Mouse (Mus musculus): ENCODE measurements around the gene Lrwd1. TPM values are rescaled to one million over a fixed set of nuclear protein-coding genes. Genes with fewer than 3 reads are reported as not detected.
"Not testable (repeated sequence)": the region's sequence is repeated elsewhere in the genome, so short reads cannot be mapped to it uniquely, and the experiment has no call there.

Lrwd1 gene
- polyA plus RNA-seq, 1 experiment: 18.4 TPM

DNA sequence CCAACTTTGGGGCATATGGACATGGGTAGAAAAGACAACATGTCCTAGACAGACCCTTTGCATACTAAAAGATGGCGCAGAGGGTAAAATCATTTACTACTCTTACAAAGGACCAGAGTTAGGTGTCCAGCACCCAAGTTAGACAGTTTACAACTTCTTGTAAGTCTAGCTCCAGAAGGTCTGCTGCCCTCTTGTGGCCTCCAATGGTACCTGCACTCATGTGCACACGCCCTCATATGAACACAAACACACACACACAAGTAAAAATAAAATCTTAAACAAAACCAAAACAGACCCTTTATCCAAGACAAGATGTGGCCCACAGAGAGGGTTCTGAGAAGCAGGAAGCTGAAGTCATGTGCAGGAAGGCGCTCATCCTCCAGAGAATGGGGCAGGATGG is 32.2 kb upstream of the Lrwd1 start:
- no peak overlapping the region for H3K4me3 ChIP-seq (ENCODE audit: insufficient read depth, low read depth, low read length)
- H3K27ac ChIP-seq (ENCODE audit: insufficient read depth, low read depth, low read length): no peak overlapping the region
- WGBS: over 99% methylated on average over 3 of the region's 3 CpGs
- no peaks in the 10 kb centered on the region for H3K27me3 ChIP-seq (replicated peaks; ENCODE audit: control insufficient read depth, insufficient read depth, low read length)
- H3K4me1 ChIP-seq (ENCODE audit: control insufficient read depth, insufficient read depth, low read length): peaks cover 7% of the 10 kb centered on the region
- TF ChIP-seq POLR2A (IDR thresholded peaks at IDR 0.05; ENCODE audit: low read depth, low read length): no peak
- TF ChIP-seq CTCF (conservative IDR thresholded peaks at IDR 0.05; ENCODE audit: insufficient read depth, insufficient read length, low read depth, low read length): peak; percentile 30; the same call in 1 of the 2 replicates
- no peaks in the 10 kb centered on the region for H3K36me3 ChIP-seq (ENCODE audit: control insufficient read depth, insufficient read depth, low read length)
- DNase-seq: no peak

DNA sequence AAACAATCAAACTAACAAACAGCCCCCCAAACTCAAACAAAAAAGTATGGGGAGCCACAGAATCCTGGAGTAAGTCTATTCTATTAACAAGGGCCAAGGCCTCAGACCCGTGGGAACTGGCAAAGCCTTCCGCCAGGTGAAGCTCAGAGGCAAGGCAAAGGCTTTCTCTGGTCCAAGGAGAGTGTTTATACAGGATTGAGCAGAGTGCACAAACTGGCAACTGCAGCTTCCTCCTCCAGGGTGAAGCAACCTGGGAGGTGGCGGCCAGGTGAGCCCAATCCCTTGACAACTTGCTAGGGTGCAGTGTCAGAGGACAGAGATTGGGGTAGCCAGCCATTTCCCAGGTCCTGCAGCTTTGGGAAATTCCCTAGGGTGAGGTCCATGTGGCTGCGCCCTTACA is 31.4 kb upstream of the Lrwd1 start:
- TF ChIP-seq POLR2A (IDR thresholded peaks at IDR 0.05; ENCODE audit: low read depth, low read length) (no peak), CTCF (conservative IDR thresholded peaks at IDR 0.05; ENCODE audit: insufficient read depth, insufficient read length, low read depth, low read length) (no peak)

DNA sequence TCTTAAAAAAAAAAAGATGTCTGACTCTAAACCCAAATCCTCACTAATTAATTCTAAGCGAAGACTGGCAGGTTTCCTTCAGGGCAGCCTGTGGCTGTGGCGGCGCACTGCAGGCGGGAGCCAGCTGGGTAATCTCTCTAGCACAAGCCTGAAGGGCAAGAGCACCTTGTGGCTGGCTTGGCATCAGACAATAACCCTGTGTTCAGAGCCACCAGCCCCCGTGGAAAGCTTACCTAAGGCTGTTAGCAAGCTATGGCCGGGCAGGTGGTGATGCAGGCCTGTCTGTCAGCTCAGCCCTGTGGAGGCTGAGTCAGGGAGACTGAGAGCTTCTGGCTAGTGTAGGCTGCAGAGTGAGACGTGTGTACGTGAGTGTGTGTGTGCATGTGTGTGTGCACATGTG is 29.4 kb upstream of the Lrwd1 start:
- Histone ChIP-seq H3K27ac (ENCODE audit: insufficient read depth, low read depth, low read length) (no peak overlapping the region), H3K4me1 (ENCODE audit: control insufficient read depth, insufficient read depth, low read length) (no peaks in the 10 kb centered on the region)

More for the DNA sequence above, 31.4 kb upstream of the Lrwd1 start:
- DNase-seq: no peak
- Histone ChIP-seq H3K4me3 (ENCODE audit: insufficient read depth, low read depth, low read length) (no peak overlapping the region), H3K36me3 (ENCODE audit: control insufficient read depth, insufficient read depth, low read length) (no peaks in the 10 kb centered on the region), H3K4me1 (ENCODE audit: control insufficient read depth, insufficient read depth, low read length) (peaks cover 7% of the 10 kb centered on the region), H3K27ac (ENCODE audit: insufficient read depth, low read depth, low read length) (no peak overlapping the region), H3K27me3 (replicated peaks; ENCODE audit: control insufficient read depth, insufficient read depth, low read length) (no peaks in the 10 kb centered on the region)
- WGBS: 96% methylated on average over 4 of the region's 4 CpGs

DNA sequence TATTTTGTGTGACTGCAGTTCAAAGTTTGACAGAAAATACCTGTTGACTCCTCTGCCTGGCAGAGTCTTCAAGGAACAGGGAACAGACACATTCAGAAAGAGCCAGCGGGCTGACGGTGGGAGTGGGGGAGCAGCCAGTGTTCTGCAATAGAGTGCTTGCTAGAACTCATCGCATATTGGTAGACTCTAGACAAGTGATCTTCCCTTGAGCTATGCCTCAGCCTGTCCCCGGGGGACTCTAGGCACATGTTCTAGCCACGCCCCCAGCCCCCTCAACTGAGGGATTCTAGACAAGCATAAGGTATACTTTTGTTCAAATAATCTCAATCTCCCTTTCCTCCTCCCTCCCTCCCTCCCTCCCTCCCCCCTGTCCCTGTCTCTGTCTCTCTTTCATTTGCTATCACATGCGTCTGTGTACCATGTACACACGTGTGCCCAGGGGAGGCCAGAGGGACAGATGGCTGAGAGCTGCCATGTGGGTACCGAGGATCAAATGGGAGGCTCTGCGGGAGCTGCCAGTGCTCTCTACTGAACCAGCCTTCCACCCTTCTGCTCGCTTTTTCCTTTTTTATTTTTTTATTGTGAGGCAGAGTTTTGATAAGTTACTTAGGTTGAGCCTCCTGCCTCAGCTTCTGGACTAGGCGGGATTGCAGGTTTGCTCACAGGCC is 28.1 kb upstream of the Lrwd1 start:
- TF ChIP-seq POLR2A (IDR thresholded peaks at IDR 0.05; ENCODE audit: low read depth, low read length): no peak
- TF ChIP-seq CTCF (conservative IDR thresholded peaks at IDR 0.05; ENCODE audit: insufficient read depth, insufficient read length, low read depth, low read length): no peak
- H3K4me3 ChIP-seq (ENCODE audit: insufficient read depth, low read depth, low read length): no peak overlapping the region
- no peaks in the 10 kb centered on the region for H3K36me3 ChIP-seq (ENCODE audit: control insufficient read depth, insufficient read depth, low read length)
- DNase-seq: no peak
- WGBS: 89% methylated on average over 11 of the region's 11 CpGs
- no peak overlapping the region for H3K27ac ChIP-seq (ENCODE audit: insufficient read depth, low read depth, low read length)
- H3K27me3 ChIP-seq (replicated peaks; ENCODE audit: control insufficient read depth, insufficient read depth, low read length): no peaks in the 10 kb centered on the region
- H3K4me1 ChIP-seq (ENCODE audit: control insufficient read depth, insufficient read depth, low read length): no peaks in the 10 kb centered on the region

More for the DNA sequence above, 29.4 kb upstream of the Lrwd1 start:
- 82% methylated on average over 8 of the region's 8 CpGs for WGBS
- Histone ChIP-seq H3K36me3 (ENCODE audit: control insufficient read depth, insufficient read depth, low read length) (no peaks in the 10 kb centered on the region), H3K27me3 (replicated peaks; ENCODE audit: control insufficient read depth, insufficient read depth, low read length) (no peaks in the 10 kb centered on the region), H3K4me3 (ENCODE audit: insufficient read depth, low read depth, low read length) (no peak overlapping the region)
- no peak for DNase-seq
- TF ChIP-seq POLR2A (IDR thresholded peaks at IDR 0.05; ENCODE audit: low read depth, low read length): no peak
- no peak for TF ChIP-seq CTCF (conservative IDR thresholded peaks at IDR 0.05; ENCODE audit: insufficient read depth, insufficient read length, low read depth, low read length)

DNA sequence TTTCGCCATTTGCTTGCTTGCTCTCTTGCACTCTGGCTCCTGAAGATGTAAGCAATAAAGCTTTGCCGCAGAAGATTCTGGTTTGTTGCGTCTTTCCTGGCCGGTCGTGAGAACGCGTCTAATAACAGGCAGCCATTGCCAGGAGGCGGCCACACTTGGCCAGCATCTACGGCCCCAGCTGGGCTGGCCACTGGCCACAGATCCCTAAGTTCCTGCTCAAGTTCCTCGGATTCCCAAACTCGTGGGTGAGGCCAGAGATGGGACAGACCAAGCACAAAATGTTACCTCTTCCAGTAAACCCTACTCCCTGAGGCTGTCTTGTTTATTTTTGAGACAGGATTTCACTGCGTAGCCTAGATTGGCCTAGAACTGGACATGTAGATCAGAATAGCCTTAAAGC is 24.2 kb upstream of the Lrwd1 start:
- not testable (repeated sequence) for H3K27me3 ChIP-seq (replicated peaks; ENCODE audit: control insufficient read depth, insufficient read depth, low read length); H3K36me3 ChIP-seq (ENCODE audit: control insufficient read depth, insufficient read depth, low read length)
- DNase-seq: peak; percentile 36

DNA sequence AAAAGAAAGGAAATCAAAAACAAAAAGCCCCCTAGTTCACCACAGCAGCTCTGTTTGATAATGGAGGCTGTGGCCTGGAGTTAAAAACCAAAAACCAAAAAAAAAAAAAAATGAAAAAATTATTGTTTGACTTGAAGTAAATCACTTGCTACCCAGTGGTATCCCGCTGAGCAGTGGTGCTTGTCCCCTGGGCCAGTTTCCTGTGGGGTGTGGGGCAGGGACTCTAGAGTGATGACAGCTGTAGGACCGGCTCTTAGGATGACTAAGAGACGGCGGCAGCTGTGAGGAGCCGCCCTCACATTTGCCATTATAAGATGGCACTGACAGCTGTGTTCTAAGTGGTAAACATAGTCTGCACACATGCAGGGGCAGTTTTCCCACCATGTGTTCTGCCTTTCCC is 19.5 kb upstream of the Lrwd1 start:
- H3K4me1 ChIP-seq (ENCODE audit: control insufficient read depth, insufficient read depth, low read length): no peaks in the 10 kb centered on the region
- WGBS: 69% methylated on average over 5 of the region's 5 CpGs
- TF ChIP-seq POLR2A (IDR thresholded peaks at IDR 0.05; ENCODE audit: low read depth, low read length) (no peak), CTCF (conservative IDR thresholded peaks at IDR 0.05; ENCODE audit: insufficient read depth, insufficient read length, low read depth, low read length) (no peak)

More for the DNA sequence above, 24.2 kb upstream of the Lrwd1 start:
- not testable (repeated sequence) for H3K4me3 ChIP-seq (ENCODE audit: insufficient read depth, low read depth, low read length); H3K27ac ChIP-seq (ENCODE audit: insufficient read depth, low read depth, low read length); H3K4me1 ChIP-seq (ENCODE audit: control insufficient read depth, insufficient read depth, low read length)
- 79% methylated on average over 11 of the region's 12 CpGs for WGBS

DNA sequence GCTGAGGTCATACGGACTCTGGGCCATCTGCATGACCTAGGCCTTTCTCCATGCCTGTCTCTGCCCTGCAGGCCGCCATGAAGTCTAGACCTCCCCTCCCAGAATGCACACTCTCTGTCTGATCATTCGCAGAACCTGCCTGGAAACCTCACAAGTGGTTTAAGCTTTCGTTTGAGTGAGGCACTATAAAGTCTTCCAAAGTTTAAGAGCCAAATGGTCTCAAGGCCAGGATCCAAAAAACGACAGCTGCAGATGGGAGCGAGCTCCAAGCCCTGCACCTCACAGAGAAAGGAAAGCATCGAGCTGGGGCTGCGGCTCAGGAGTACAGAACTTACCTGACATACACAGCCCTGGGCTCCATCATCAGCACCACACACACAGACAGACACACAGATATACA is 16.5 kb upstream of the Lrwd1 start:
- Histone ChIP-seq H3K4me1 (ENCODE audit: control insufficient read depth, insufficient read depth, low read length) (no peaks in the 10 kb centered on the region), H3K27me3 (replicated peaks; ENCODE audit: control insufficient read depth, insufficient read depth, low read length) (no peaks in the 10 kb centered on the region), H3K36me3 (ENCODE audit: control insufficient read depth, insufficient read depth, low read length) (no peaks in the 10 kb centered on the region), H3K27ac (ENCODE audit: insufficient read depth, low read depth, low read length) (no peak overlapping the region), H3K4me3 (ENCODE audit: insufficient read depth, low read depth, low read length) (no peak overlapping the region)
- DNase-seq: no peak
- WGBS: 62% methylated on average over 8 of the region's 8 CpGs
- TF ChIP-seq CTCF (conservative IDR thresholded peaks at IDR 0.05; ENCODE audit: insufficient read depth, insufficient read length, low read depth, low read length): no peak
- no peak for TF ChIP-seq POLR2A (IDR thresholded peaks at IDR 0.05; ENCODE audit: low read depth, low read length)

More for the DNA sequence above, 19.5 kb upstream of the Lrwd1 start:
- H3K4me3 ChIP-seq (ENCODE audit: insufficient read depth, low read depth, low read length): no peak overlapping the region
- H3K36me3 ChIP-seq (ENCODE audit: control insufficient read depth, insufficient read depth, low read length): no peaks in the 10 kb centered on the region
- no peaks in the 10 kb centered on the region for H3K27me3 ChIP-seq (replicated peaks; ENCODE audit: control insufficient read depth, insufficient read depth, low read length)
- DNase-seq: peak; percentile 33
- H3K27ac ChIP-seq (ENCODE audit: insufficient read depth, low read depth, low read length): no peak overlapping the region

DNA sequence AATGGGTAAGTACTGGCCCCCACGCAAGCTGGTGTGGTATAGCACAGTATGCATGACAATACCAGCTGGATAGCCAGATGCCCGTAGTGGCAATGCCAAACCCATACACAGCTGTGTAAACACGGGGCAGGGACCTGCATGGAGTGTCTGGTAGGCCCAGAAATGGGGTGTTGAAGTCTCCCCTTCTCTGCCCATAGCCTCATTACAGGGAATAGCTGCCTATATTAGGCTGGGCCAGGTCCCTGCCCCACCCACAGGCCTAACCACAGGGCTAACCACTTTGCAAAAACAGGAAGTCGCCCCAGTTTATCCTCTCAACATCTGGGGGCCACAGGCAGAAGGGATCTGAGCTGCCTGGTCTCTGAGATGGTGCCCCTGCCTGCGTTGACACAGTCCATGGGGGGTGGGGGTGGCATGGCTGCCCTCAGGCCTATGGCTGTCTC is 13.3 kb upstream of the Lrwd1 start:
- H3K36me3 ChIP-seq (ENCODE audit: control insufficient read depth, insufficient read depth, low read length); H3K27ac ChIP-seq (ENCODE audit: insufficient read depth, low read depth, low read length); H3K4me1 ChIP-seq (ENCODE audit: control insufficient read depth, insufficient read depth, low read length); H3K4me3 ChIP-seq (ENCODE audit: insufficient read depth, low read depth, low read length); H3K27me3 ChIP-seq (replicated peaks; ENCODE audit: control insufficient read depth, insufficient read depth, low read length); DNase-seq: not testable (repeated sequence)
- 73% methylated on average over 5 of the region's 5 CpGs for WGBS

Data from kidney, adult 2 months (tissue).